Mouse (Mus musculus) adrenal gland (tissue): ENCODE measurements around the gene Sfrp5.

ENCODE experiments used
- intact Hi-C: fragments of 180-260 bp; cut with DNase I; formaldehyde crosslinking; loops from one replicate; pipeline ENCODE4 v1.15.1; 2025

The Sfrp5 gene

DNA sequence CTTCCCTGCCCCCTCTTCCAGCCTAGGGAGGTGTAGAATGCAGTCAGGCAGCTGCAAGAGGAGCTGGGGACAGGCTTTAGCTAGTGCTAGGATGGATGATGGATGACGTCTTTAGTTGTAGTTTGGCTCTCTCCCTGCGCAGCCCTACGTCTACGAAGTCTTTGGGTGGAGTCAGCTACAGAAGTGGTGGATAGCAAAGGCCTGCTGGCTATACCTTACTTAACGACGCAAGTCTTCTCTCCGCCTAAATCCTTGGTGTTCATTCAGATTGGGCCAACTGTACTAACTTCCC, 53.5 kb downstream of the Sfrp5 start:
- intact Hi-C loops: no loop called here
